Mouse (Mus musculus) cerebellum, adult 11-12 months (tissue): ENCODE data around the gene Selenof.

Source experiments
- DNase-seq: peaks from one replicate; pipeline ENCODE4 v3.0.0; 2022

Gene Selenof

GRCm38 (mm10) chr3:144570047-144570815, at the start of gene Selenof, which contains the start of gene Hs2st1:
Gene Selenof, plus strand, starts transcription at chr3:144570304.
Gene Hs2st1, minus strand, starts transcription at chr3:144570181.
- peak; percentile 99 for DNase-seq

- DNase-seq = no peak
These were observed 42.2 kb upstream of the Selenof start for GRCm38 (mm10) chr3:144527918-144528317.

DNA sequence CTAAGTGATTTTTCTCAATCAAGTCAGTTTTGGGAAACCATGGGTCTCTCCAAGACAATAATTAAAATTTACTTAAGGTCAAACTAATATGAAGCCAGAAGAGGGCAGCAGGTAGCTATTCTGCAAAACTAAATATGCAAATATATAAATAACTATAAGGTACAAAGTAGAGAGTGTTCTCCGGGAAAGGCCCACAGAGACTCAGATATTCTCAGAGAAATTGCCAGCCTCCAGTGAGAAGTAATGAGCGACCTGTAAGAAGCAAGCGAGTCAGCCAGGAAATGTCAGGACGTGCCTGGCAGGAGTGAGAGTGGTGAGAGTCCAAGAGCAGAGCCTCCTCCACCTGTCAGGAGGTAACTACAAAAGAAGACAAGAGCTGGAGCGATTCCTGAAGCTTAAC, 39.1 kb upstream of the Selenof start:
- peak; percentile 63 for DNase-seq

DNA sequence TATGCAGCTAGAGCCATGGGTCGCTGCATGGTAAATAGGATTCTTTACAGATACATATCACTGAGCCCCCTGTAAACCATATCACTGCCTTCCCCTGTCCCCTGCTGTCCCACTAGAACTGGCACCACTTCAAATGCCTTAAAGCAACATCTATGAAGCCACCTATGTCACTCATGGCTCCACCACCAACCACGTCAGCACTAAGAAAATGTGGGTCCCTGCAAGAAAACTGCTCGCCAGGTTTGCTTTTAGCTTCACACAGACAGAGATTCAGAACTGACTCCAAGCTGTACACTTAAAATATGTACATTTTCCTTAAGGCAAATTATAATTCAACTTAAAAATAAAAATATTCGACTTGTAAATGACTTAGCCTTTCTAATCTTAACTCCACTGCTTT, 35.0 kb upstream of the Selenof start:
- DNase-seq = no peak

- peak; percentile 29 for DNase-seq
These were observed 32.8 kb upstream of the Selenof start for GRCm38 (mm10) chr3:144537078-144537855.

DNA sequence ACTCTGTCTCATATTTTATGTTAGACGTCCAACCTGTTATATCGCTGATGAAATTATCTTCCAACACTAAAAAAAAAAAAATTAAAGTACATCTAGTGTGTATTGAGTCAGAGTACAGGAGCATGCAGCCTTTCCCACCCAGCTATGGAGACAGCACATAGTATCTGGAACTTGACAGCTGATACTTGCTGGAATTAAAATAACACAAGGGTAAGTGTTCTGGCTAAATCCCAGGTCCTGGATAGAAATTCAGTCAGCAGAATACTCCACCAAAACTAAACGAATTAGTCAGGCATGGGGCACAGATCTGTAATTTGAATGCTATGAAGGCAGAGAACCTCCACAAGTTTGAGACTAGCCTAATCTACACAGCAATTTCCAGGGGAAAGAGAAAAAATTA, 31.1 kb upstream of the Selenof start:
- no peak for DNase-seq

GRCm38 (mm10) chr3:144540805-144541204, 29.3 kb upstream of the Selenof start:
- no peak for DNase-seq

GRCm38 (mm10) chr3:144541906-144542438, 28.1 kb upstream of the Selenof start:
- DNase-seq = no peak

GRCm38 (mm10) chr3:144545152-144545551, 25.0 kb upstream of the Selenof start:
- DNase-seq = no peak

DNA sequence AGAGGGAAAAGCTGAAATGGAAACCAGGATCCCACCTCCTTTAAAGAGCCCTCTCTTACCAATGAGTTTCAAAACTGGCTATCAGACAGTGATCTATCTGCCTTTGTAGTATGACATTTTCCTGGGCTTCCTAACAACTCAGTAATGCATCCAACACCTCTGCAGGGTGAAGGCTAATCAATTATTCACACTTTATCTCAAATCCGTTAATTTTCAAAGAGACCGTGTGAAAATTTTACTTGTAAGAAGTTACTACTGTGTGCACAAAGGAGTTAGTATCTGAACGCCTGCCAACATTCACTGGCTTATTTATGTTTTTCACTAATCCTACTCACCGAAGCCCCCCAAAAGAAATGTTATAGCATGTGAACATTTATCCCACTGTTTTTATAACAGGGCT, 24.3 kb upstream of the Selenof start:
- DNase-seq = no peak

DNA sequence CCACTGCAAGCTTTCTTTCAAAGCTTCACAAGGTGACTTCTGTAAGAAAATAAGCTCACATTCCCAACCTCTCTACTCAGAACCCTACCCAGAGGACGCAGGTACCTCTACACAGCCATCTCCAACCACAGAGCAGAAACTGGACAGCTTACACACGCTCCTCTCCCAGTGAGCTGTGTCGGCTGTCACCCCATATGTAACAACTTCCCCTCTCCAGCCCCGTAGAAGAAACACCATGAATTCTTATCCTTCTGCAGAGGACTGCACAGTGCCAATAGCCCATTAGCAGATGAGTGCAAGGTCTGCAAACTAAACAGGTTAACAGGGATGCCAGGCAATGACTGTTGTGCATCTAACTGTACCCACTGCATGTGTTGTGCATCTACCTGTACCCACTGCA, 23.6 kb upstream of the Selenof start:
- no peak for DNase-seq

DNA sequence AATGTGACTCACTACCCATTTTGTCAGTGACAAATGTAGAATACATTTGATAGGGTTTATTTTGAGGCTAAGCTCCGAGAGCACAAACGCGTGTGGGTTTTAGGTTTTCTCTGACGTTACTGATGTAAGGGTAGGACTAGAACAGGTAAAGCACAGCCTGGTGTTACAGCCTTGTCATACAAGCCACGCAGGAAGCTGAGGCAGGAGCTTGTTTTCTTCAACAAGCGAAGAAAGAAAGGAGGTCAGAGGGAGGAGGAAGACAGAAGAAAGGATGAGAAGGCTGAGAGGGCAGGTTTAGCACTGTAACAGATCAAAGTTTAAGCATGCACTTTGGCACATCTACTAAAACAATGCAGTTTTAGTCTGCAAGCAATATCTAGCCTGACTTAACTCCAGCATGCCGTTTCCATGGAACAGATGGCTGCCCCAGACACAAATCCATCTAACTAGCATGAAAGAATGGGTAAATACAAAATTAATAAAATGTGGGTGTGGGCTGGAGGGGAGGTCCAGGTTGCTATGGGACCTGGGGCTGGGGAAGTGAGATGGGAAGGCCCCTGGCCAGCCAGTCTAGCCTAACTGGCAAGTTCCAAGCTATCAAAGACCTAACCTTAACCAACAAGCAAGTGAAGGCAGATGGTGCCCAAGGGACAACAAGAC, 21.8 kb upstream of the Selenof start:
- no peak for DNase-seq

- DNase-seq = no peak
These were observed 20.1 kb upstream of the Selenof start for GRCm38 (mm10) chr3:144550036-144550435.

GRCm38 (mm10) chr3:144550659-144551058, 19.4 kb upstream of the Selenof start:
- DNase-seq = no peak

- DNase-seq = no peak
These were observed 18.7 kb upstream of the Selenof start for GRCm38 (mm10) chr3:144551416-144551815.

DNA sequence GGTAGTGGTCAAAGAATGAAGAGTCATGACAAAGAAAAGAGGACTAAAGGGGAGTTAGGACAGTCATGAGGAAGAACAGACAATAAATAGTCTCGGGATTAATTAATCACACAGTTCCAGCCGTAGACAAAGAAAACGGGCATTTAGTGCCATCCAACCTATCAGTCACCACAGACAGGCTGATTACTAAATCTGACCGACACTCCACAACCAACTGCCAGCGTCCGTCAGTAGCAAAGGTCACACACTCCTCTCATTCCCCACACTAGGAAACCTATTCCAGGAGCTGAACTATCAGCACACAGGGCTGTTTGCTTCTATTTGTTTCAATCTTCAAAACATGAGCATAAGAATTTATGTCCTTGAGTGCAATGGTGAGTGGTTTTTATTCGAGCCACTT, 16.2 kb upstream of the Selenof start:
- DNase-seq = no peak

DNA sequence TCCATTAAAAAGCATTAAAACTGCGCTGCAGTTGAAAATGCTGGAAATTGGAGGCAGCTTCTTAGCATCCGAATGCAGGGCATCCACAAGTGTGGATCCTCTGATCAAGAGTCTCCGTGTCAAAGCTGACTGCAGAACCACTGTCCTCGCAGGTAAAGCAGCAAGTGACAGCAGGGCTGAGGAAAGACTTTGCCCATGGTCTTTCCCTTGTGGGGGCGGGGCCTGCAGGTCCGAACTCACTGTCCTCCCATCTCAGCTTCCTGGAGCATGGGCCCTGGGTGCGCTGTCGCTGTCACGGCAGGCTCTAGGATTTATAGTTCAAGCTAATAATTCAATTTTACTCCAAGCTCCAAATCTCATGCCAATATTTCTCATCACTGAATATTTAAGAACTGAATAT, 15.6 kb upstream of the Selenof start:
- DNase-seq = no peak

DNA sequence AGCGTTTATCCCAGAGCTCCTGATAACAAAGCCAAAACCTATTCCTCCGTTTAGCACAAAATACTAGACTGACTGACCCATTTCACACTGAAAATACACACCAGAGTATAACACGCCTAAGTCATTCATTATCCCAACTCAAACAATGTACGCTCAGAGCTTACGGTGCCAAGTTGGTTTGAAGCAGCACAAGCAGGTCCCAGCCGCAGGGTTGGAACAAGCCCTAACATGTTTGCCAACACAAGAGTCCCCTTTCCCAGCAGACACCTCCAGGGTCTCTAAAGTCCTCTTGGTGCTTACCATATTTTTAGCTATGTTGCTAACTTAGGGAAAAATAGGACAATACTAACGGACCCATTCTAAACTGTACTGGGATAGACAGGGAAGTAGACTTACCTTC, 15.0 kb upstream of the Selenof start:
- no peak for DNase-seq

DNA sequence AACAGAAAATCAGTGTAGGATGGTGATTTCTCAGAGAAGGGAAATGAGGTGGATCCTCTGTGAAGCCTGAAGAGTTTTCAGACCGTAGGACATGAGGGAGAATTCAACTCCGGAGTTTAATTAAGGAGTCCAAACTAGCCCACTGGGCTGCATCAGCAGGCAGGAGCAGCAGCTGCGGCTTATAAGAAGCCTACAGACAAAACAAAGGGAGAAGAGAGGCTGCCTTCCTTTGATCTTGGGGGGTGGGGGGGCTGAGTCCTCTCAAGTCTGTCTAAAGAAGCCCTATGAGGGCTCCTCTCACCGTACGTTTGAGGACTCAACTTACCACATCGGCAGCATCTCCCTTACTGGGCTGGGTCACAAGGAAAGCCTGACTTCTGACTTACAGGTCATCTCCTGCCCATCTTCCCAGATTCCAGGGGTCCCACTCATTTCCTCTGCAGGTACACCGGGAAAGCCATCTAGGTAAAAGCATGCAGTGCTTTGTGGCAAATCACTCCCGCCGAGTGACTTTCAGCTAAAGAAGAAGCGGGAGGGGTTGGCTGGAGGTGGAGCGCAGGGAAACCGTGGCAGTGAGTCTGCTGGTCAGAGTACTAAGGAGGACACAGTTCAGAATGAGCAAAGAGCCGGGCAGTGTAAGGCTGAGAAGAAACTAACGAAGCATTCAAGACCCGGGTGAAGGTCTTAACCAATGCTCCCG, 13.3 kb upstream of the Selenof start:
- DNase-seq = no peak

GRCm38 (mm10) chr3:144558274-144558673, 11.8 kb upstream of the Selenof start:
- no peak for DNase-seq

DNA sequence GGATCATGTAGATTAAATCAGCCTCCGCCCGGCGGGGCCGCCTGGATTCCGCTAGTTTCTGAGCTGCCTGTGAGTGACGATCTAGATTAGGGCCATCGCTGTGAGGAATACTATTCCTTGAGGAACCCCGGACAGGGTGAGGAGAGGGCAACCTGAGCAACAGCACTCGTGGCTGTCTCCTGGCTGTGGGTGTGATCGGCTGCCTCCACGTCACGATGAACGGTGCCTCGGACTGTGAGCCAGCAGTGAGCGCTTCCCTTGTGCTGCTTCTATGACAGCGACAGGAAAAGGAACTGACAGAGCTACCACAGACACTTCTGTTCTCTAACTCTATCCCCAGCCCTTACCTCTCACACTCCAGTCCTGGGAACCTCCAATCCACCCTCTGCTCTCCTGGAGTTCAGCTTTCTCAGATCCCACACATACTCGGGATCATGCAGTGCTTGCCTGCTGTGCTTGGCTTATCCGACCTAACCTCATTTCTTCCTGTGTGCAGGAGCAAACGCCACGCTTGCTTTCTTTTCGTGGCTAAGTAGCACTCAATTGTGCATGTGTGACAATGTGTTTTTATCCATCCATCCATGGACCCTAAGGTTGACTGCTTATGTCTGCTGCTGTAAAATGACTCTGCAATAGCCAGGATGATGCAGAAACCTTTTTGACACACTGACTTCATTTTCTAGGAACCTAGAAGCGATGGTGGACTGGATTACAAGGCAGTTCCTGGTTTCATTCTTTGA, 8.4 kb upstream of the Selenof start:
- DNase-seq = no peak

GRCm38 (mm10) chr3:144563916-144564315, 6.2 kb upstream of the Selenof start:
- no peak for DNase-seq
